Mouse (Mus musculus): ENCODE measurements around the gene G6pd2. TPM values are rescaled to one million over a fixed set of nuclear protein-coding genes. Genes with fewer than 3 reads are reported as not detected.

Gene G6pd2
- not detected in 2 replicates for polyA plus RNA-seq (2014; fragmentation: Nextera tagmentation; extraction: Ambion mirVana)

GRCm38 (mm10) chr5:61808516-61808915 is at the start of gene G6pd2:
Gene G6pd2 (plus strand): TSS chr5:61808816.
- H3K4me3 ChIP-seq (ENCODE audit: low read depth, low read length) = no peak within 1 kb of the TSS
- no peak for ATAC-seq (ENCODE audit: low read depth)
- no peak within 1 kb of the TSS for H3K27ac ChIP-seq (ENCODE audit: low read depth, low read length)
- no peak within 1 kb of the TSS for H3K4me2 ChIP-seq (ENCODE audit: low read depth, low read length)
- H3K4me1 ChIP-seq (ENCODE audit: control insufficient read depth, insufficient read depth, low read length) = no peaks in the 10 kb centered on the region
- 92% methylated on average over 2 of the region's 2 CpGs for WGBS
- no peaks in the 10 kb centered on the region for H3K27me3 ChIP-seq (ENCODE audit: control insufficient read depth, insufficient read depth, low read length)
- no peaks in the 10 kb centered on the region for H3K9me3 ChIP-seq (ENCODE audit: control insufficient read depth, low read length)
- H3K9ac ChIP-seq (replicated peaks; ENCODE audit: low read depth, low read length) = no peak within 1 kb of the TSS
- no peaks in the 10 kb centered on the region for H3K36me3 ChIP-seq (ENCODE audit: control insufficient read depth, insufficient read depth, low read length)

- ATAC-seq (ENCODE audit: low read depth) = no peak
- H3K4me2 ChIP-seq (ENCODE audit: low read depth, low read length) = no peak overlapping the region
- no peaks in the 10 kb centered on the region for H3K9me3 ChIP-seq (ENCODE audit: control insufficient read depth, low read length)
- WGBS = 71% methylated on average over 1 of the region's 1 CpGs
- H3K36me3 ChIP-seq (ENCODE audit: control insufficient read depth, insufficient read depth, low read length) = no peaks in the 10 kb centered on the region
- H3K27me3 ChIP-seq (ENCODE audit: control insufficient read depth, insufficient read depth, low read length) = no peaks in the 10 kb centered on the region
- no peak overlapping the region for H3K4me3 ChIP-seq (ENCODE audit: low read depth, low read length)
- no peak overlapping the region for H3K27ac ChIP-seq (ENCODE audit: low read depth, low read length)
- H3K4me1 ChIP-seq (ENCODE audit: control insufficient read depth, insufficient read depth, low read length) = no peaks in the 10 kb centered on the region
- no peak overlapping the region for H3K9ac ChIP-seq (replicated peaks; ENCODE audit: low read depth, low read length)
Measured at GRCm38 (mm10) chr5:61764214-61764613, 44.4 kb upstream of the G6pd2 start.

- Histone ChIP-seq H3K9ac (replicated peaks; ENCODE audit: low read depth, low read length) (no peak overlapping the region), H3K4me1 (ENCODE audit: control insufficient read depth, insufficient read depth, low read length) (no peaks in the 10 kb centered on the region), H3K4me2 (ENCODE audit: low read depth, low read length) (no peak overlapping the region), H3K4me3 (ENCODE audit: low read depth, low read length) (no peak overlapping the region), H3K9me3 (ENCODE audit: control insufficient read depth, low read length) (no peaks in the 10 kb centered on the region), H3K27ac (ENCODE audit: low read depth, low read length) (no peak overlapping the region), H3K27me3 (ENCODE audit: control insufficient read depth, insufficient read depth, low read length) (no peaks in the 10 kb centered on the region), H3K36me3 (ENCODE audit: control insufficient read depth, insufficient read depth, low read length) (no peaks in the 10 kb centered on the region)
- no peak; the same call in 1 of the 2 replicates for ATAC-seq (ENCODE audit: low read depth)
Measured at GRCm38 (mm10) chr5:61832935-61833551, 24.4 kb downstream of the G6pd2 start.

GRCm38 (mm10) chr5:61843891-61844290 is 35.3 kb downstream of the G6pd2 start:
- Histone ChIP-seq H3K36me3 (ENCODE audit: control insufficient read depth, insufficient read depth, low read length) (no peaks in the 10 kb centered on the region), H3K9me3 (ENCODE audit: control insufficient read depth, low read length) (no peaks in the 10 kb centered on the region)

More at GRCm38 (mm10) chr5:61843891-61844290, 35.3 kb downstream of the G6pd2 start:
- H3K4me3 ChIP-seq (ENCODE audit: low read depth, low read length) = no peak overlapping the region
- H3K4me2 ChIP-seq (ENCODE audit: low read depth, low read length) = no peak overlapping the region
- H3K9ac ChIP-seq (replicated peaks; ENCODE audit: low read depth, low read length) = no peak overlapping the region
- no peak overlapping the region for H3K27ac ChIP-seq (ENCODE audit: low read depth, low read length)
- H3K27me3 ChIP-seq (ENCODE audit: control insufficient read depth, insufficient read depth, low read length) = no peaks in the 10 kb centered on the region
- no peaks in the 10 kb centered on the region for H3K4me1 ChIP-seq (ENCODE audit: control insufficient read depth, insufficient read depth, low read length)
- ATAC-seq (ENCODE audit: low read depth) = no peak
- 79% methylated on average over 2 of the region's 2 CpGs for WGBS

Measured in neural tube, embryonic 14.5 days (tissue).